Mouse (Mus musculus) olfactory bulb, adult 2 months (tissue): ENCODE results near the gene Prss57.

Experiments
- CTCF ChIP-seq: fragments of 200-500 bp; IDR thresholded peaks from 2 replicates; pipeline ENCODE4 v1.5.1; 2012; ENCODE audit warnings: low read depth, mild to moderate bottlenecking, low read length, moderate library complexity; ENCODE audit not compliant: insufficient read depth
- POLR2A ChIP-seq: fragments of 200-500 bp; IDR thresholded peaks from 2 replicates; pipeline ENCODE4 v1.6.1; 2012; ENCODE audit warnings: mild to moderate bottlenecking, low read depth, low read length, moderate library complexity; ENCODE audit not compliant: insufficient read depth

DNA sequence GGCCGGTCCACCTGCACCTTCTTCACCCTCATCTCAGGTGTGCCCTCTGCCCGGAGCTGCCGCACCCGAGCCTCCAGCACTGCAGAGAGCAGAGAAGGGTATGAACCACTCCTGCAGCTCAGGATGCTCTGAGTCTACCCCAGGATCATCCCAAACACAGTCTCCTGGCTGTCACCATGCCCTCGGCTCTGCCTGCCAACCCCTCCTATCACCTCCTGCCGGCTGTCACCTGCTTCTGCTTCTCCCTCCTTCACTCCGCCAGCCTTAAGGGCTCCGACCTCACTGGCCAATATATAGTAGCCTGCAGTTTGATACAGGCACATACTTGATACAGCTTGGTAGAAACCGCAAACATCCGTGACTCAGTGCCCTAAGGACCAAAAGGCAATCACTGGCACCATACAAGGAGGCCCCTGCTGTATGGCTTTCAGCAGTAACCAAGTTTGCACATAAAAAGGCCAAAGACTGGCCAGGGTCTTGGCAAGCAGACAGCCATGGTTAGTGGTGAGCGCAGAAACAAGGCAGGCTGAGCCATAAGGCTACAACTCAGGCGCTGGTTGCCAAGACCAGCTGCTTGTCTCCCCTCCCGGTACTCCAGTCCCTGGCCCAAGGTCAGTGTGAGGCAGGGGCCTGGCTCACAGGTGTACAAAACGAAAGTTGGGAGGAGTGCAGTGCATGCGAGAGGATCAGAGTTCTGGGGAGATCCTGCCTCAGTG lies 47.0 kb downstream of the Prss57 start:
- TF ChIP-seq POLR2A (no peak), CTCF (no peak)
